Mouse (Mus musculus) megakaryocyte, embryonic 14.5 days (primary cell): ENCODE measurements around the gene Spout1. TPM values are rescaled to one million over a fixed set of nuclear protein-coding genes. Genes with fewer than 3 reads are reported as not detected.
A peak's percentile ranks its signal among the peaks of the same experiment; 100 is the strongest.
"Not testable (repeated sequence)": the region's sequence is repeated elsewhere in the genome, so short reads cannot be mapped to it uniquely, and the experiment has no call there.

Experiments
- H3K27me3 ChIP-seq: replicated peaks from 2 replicates; pipeline ENCODE3; 2012; ENCODE audit warnings: inconsistent platforms
- H3K36me3 ChIP-seq: replicated peaks from 2 replicates; pipeline ENCODE3; 2012; ENCODE audit warnings: low read length, inconsistent platforms, mixed read lengths
- H3K4me1 ChIP-seq: 2 replicates; pipeline ENCODE4 v1.6.1; 2012; ENCODE audit warnings: inconsistent platforms
- H3K4me3 ChIP-seq: replicated peaks from 2 replicates; pipeline ENCODE3; 2012; ENCODE audit warnings: moderate library complexity, mild to moderate bottlenecking, inconsistent platforms
- H3K9me3 ChIP-seq: 2 replicates; pipeline ENCODE4 v1.6.1; 2012; ENCODE audit warnings: inconsistent platforms
- FLI1 ChIP-seq: IDR thresholded peaks from 2 replicates; pipeline ENCODE4 v1.6.1; 2012; ENCODE audit warnings: low read length, inconsistent platforms, mixed read lengths
- GATA1 ChIP-seq: IDR thresholded peaks from 3 replicates; pipeline ENCODE4 v1.6.1; 2012; ENCODE audit warnings: mixed read lengths, low read length, inconsistent platforms, borderline replicate concordance
- polyA plus RNA-seq: library from polyadenylated mRNA; stranded (reverse); fragments of >175 nt; gene quantifications from 2 replicates; pipeline ENCODE4 v1.2.3, GENCODE M21; 2012; ENCODE audit warnings: low replicate concordance; ENCODE audit not compliant: insufficient read depth

Gene Spout1
- polyA plus RNA-seq, 1 experiment = 20.8 TPM

DNA sequence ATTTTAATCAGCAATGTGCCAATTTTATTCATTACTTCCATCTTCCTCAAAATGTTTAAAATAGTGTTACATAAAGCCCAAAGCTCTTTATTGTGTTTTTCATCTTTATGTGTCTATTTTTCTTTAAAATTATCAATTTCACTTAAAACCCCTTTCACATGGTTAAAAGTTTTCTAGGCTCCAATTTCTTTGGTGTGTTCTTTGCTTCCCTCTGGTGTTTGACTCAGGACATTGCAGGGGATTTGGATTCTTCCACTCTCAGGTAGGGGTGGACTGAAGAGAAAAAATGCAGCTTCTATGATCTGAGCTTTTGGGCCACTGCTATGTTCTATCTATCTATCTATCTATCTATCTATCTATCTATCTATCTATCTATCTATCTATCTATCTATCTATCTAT is 16.4 kb downstream of the Spout1 start:
- no peak overlapping the region for H3K4me3 ChIP-seq
- TF ChIP-seq FLI1 (no peak), GATA1 (no peak)
- H3K36me3 ChIP-seq = no peaks in the 10 kb centered on the region
- peaks cover 12% of the 10 kb centered on the region for H3K9me3 ChIP-seq
- peaks cover 6% of the 10 kb centered on the region for H3K27me3 ChIP-seq
- 0 out of 2 replicates have a peak, but pooled peaks cover 3% of the 10 kb centered on the region for H3K4me1 ChIP-seq

DNA sequence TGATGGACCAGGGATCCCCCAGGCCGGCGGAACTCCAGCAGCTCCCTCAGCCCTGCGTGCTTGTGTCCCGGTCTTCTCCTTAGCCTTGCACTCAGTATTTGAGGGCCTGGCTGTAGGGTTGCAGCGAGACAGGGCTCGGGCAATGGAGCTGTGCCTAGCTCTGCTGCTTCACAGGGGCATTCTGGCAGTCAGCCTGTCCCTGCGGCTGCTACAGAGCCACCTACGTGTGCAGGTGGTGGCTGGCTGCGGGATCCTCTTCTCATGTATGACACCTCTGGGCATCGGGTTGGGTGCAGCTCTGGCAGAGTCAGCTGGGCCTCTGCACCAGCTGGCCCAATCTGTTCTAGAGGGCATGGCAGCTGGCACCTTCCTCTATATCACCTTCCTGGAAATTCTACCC is 18.4 kb downstream of the Spout1 start:
- H3K4me3 ChIP-seq, H3K36me3 ChIP-seq, H3K9me3 ChIP-seq, H3K27me3 ChIP-seq, H3K4me1 ChIP-seq: not testable (repeated sequence)

DNA sequence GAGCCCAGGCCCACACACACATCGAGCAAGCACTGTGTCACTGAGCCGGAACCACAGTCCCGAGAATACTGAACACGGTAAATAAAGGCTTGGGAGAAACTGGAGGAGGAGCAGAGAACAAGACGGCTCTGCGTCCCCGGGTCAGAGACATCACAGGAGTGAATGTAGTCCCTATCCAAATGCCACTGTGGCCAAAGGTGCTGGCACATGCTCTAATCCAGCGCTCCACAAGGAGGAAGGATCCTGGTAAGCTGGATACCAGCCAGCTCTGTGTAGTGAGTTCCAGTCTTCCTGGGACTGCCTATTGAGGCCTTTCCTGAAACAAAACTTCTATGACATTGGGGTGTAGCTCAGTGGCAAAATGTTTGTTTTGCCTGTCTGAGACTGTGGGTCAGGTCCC is 25.6 kb downstream of the Spout1 start:
- Histone ChIP-seq H3K9me3 (no peaks in the 10 kb centered on the region), H3K36me3 (peaks cover 51% of the 10 kb centered on the region)

DNA sequence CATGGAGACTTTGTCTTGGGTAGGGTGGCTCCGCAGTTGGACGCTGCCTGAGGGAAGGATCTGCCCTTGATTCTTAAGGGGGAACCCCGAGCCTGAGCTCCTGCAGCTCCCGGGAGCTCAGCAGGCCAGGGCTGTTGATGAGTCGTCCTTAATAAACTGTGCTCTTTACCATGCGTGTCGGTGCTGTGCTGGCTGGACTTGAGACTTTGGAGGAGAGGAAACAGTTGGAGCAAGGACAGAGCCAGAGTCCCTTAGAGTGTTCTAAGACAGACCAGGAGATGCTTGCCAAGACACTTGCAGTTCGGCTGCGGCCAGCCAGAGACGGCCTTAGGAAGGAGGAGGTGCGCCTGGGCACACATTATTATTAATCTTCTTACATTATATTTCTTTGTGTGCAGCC is 26.4 kb downstream of the Spout1 start:
- no peaks in the 10 kb centered on the region for H3K9me3 ChIP-seq
- H3K36me3 ChIP-seq = peaks cover 59% of the 10 kb centered on the region
- no peak for TF ChIP-seq FLI1
- no peak for TF ChIP-seq GATA1
- no peaks in the 10 kb centered on the region for H3K27me3 ChIP-seq
- H3K4me3 ChIP-seq = no peak overlapping the region
- H3K4me1 ChIP-seq = no peaks in the 10 kb centered on the region

More for the DNA sequence above, 25.6 kb downstream of the Spout1 start:
- H3K27me3 ChIP-seq = peaks cover 1% of the 10 kb centered on the region
- H3K4me3 ChIP-seq = no peak overlapping the region
- no peak for TF ChIP-seq FLI1
- no peak for TF ChIP-seq GATA1
- no peaks in the 10 kb centered on the region for H3K4me1 ChIP-seq

DNA sequence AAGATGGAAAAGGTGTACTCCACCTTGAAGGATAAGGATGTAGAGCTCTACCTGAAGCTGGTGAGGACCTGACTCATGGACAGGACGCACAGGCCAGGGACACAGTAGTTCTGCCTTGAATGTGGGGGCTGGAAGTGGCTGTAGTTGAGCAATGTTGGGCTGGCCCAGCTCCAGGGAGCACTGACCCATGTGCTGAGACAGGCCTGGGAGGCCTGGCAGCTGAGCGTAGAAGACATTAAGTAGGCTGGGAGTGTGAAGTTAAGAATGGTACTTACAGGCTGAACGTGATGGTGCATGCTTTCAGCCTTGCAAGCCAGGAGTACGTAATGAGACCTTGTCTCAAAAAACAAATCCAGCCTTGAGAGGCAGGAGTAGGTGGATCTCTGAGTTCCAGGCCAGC is 30.8 kb downstream of the Spout1 start:
- peaks cover 19% of the 10 kb centered on the region for H3K4me1 ChIP-seq
- TF ChIP-seq GATA1 = no peak
- TF ChIP-seq FLI1 = no peak
- no peaks in the 10 kb centered on the region for H3K27me3 ChIP-seq
- H3K36me3 ChIP-seq = peaks cover 96% of the 10 kb centered on the region
- H3K4me3 ChIP-seq = no peak overlapping the region
- no peaks in the 10 kb centered on the region for H3K9me3 ChIP-seq

DNA sequence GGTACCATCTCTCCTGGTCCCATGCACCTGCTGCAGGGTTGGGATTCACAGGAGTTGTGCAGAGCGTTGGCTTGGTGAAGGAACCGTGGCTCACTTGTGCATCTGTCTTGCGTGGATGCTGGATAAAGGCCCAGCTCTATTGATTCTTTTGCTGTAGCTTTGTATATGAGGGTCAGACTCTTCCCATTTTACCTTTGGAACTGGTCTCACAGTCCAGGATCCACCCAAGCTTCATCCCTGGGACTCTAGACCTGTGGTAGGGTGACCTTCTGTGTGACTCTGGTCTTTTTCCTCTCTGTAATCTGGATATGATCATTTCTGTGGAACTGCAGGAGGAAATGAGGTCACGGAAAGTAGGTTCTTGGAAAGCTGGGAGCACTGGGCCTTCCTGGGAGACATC is 33.8 kb downstream of the Spout1 start:
- H3K36me3 ChIP-seq = peaks cover 95% of the 10 kb centered on the region
- H3K4me3 ChIP-seq = no peak overlapping the region
- TF ChIP-seq FLI1 (no peak), GATA1 (no peak)

DNA sequence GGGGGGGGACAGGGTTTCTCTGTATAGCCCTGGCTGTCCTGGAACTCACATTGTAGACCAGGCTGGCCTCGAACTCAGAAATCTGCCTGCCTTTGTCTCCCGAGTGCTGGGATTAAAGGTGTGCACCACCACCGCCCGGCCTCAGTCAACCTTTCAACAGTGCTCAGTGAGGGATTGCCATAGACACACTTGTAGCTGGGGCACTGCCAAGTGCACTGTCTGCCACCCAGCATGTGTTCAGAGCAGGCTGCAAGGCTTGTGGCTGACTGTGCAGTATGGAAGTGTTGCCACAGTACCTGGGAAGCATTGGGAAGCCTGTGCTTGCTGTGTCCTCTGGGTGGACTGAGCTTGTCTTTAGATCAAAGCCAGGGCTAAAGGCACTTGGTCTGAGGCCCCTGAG is 38.2 kb downstream of the Spout1 start:
- H3K36me3 ChIP-seq = peaks cover 96% of the 10 kb centered on the region
- H3K4me3 ChIP-seq = not testable (repeated sequence)

More for the DNA sequence above, 33.8 kb downstream of the Spout1 start:
- H3K4me1 ChIP-seq = peaks cover 19% of the 10 kb centered on the region
- H3K9me3 ChIP-seq = no peaks in the 10 kb centered on the region
- H3K27me3 ChIP-seq = no peaks in the 10 kb centered on the region

DNA sequence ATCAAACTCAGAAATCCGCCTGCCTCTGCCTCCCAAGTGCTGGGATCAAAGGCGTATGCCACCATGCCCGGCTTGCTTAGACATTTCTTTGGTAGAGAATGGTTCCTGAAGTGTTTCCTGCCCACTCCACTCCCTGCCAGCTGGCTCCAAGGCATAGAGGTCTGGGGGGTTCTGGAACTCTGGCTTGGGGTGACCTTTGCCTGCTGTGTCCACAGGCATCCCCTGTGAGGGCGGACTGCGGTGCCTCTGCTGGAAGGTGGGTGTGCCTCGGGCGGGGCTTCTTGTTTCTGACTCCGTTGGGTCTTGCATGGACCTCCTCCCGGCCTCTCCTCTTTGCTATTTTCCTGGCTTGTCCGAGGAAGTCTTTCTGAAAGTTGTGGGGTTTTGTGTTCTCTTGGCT is 41.8 kb downstream of the Spout1 start:
- Histone ChIP-seq H3K4me1 (peaks cover 41% of the 10 kb centered on the region), H3K36me3 (peaks cover 62% of the 10 kb centered on the region), H3K27me3 (no peaks in the 10 kb centered on the region), H3K4me3 (no peak overlapping the region), H3K9me3 (no peaks in the 10 kb centered on the region)
- TF ChIP-seq FLI1 = no peak
- TF ChIP-seq GATA1 = no peak

More for the DNA sequence above, 38.2 kb downstream of the Spout1 start:
- not testable (repeated sequence) for H3K27me3 ChIP-seq, H3K9me3 ChIP-seq
- H3K4me1 ChIP-seq = peaks cover 38% of the 10 kb centered on the region

DNA sequence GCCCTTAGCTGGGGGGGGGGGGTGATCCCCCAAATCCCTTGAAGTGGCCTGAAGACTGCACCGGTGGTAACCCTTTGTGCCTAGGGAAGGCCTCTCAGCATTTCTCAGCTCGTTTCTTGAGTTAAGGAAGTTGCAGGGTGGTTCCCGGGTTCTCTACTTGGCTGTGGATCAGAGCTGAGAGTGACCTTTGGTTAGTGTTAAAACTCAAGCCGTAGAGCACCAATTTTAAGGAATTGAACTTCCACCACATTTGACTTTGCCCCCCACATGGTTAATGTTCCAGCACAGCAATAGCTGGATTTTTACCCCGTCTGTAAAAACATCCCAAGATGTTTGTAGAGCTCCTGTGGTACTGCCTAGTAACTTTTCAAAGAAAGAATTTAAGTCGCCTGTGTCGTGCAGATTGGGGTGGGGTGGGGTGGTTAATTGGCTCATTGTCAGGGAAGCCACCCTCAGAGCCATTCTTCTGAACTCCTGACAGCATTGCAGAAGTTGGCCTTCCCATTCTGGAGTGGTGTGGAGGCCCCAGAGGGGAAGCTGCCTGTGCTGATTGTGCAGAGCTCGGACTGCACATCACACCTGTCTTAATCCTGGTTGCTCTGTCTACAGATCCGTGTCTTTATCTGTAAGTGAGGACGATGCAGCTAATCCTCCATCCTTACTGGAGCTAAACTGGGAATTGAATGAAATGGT is 43.2 kb downstream of the Spout1 start:
- Histone ChIP-seq H3K36me3 (peaks cover 48% of the 10 kb centered on the region), H3K4me3 (peak overlapping the region; percentile 92), H3K4me1 (peaks cover 42% of the 10 kb centered on the region), H3K27me3 (no peaks in the 10 kb centered on the region), H3K9me3 (no peaks in the 10 kb centered on the region)
- TF ChIP-seq GATA1 (no peak), FLI1 (no peak)

DNA sequence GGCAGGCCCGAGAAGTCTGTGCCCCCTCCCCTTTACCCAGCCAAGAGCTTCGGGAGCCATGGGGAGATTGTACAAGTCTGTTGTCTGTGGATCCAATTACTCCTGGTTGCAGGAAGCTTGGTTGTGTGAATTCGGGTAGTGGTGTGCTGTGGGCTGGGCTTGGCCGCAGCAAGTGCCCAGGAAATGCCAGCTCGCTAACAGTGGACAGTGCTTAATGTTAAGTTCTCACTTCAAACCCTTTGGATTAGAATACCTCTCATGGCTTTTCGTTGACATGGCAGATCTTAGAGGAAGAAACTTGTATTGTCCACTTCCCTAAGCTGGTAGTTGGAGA is 43.9 kb downstream of the Spout1 start:
- peaks cover 49% of the 10 kb centered on the region for H3K4me1 ChIP-seq

DNA sequence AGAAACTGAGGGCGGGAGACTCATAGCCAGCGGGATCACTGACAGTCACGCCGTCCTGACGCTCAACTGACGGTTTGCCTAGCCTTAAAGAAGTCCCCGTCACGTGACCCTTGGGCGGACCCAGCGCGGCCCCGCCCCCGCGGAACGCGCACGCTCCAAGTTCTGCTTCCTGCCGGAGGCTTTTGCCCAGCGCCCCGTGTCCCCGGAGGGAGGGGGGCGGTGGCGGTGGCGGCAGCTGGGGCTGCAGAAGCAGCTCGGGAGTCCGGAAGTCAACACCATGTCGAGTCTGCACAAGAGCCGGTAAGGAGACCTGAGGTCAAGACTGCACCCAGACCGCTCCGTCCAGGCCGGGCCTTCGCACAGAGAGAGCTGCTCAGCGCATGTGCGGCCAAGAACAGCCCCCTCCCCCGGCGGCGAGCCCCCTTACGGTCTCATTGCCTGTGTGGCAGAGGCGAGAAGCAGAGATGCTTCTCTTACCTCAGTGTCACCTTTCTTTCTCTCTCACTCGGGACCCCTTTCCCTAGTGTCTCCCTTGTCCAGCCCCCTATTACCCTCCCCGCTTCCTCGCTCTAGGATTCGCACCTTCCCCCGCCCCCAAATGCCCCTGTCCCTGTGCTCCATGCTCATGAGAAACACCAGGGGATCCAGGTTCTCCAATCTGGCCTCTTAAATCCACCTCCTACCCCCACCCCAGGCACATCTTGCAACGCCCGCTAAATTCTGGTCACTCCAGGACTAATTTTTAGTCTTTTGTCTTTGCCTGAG is 44.5 kb downstream of the Spout1 start, which contains the start of gene Tbc1d13:
Gene Tbc1d13, plus strand, starts transcription at position 134 of the 765 bp plus-strand sequence.
- no peaks in the 10 kb centered on the region for H3K9me3 ChIP-seq
- peak; percentile 10; the same call in 1 of the 2 replicates for TF ChIP-seq FLI1
- TF ChIP-seq GATA1 = no peak
- peak within 1 kb of the TSS; percentile 92 for H3K4me3 ChIP-seq
- no peaks in the 10 kb centered on the region for H3K27me3 ChIP-seq
- peaks cover 49% of the 10 kb centered on the region for H3K4me1 ChIP-seq
- peaks cover 40% of the 10 kb centered on the region for H3K36me3 ChIP-seq

More for the DNA sequence above, 43.9 kb downstream of the Spout1 start:
- TF ChIP-seq FLI1 = no peak
- TF ChIP-seq GATA1 = no peak
- Histone ChIP-seq H3K27me3 (no peaks in the 10 kb centered on the region), H3K36me3 (peaks cover 44% of the 10 kb centered on the region), H3K4me3 (peak overlapping the region; percentile 92), H3K9me3 (no peaks in the 10 kb centered on the region)
